Mouse (Mus musculus) brown adipose tissue, adult 24 weeks (tissue): ENCODE measurements at regions not wholly inside any gene's neighbourhood (a gene's known extent, or its start where the extent isn't known, plus 50 kb on each side); places are given as distances from the start of the nearest gene placed in this dataset.
A peak's percentile ranks its signal among the peaks of the same experiment; 100 is the strongest.

Source experiments
- H3K27ac ChIP-seq: fragments of 200-500 bp; replicated peaks from 2 replicates; pipeline ENCODE4 v1.5.1; 2012; ENCODE audit warnings: low read depth, mild to moderate bottlenecking, low read length
- H3K4me1 ChIP-seq: fragments of 200-500 bp; 2 replicates; pipeline ENCODE4 v1.6.1; 2012; ENCODE audit warnings: low read length, mixed read lengths; ENCODE audit not compliant: control insufficient read depth, insufficient read depth, insufficient read length
- H3K4me3 ChIP-seq: fragments of 200-500 bp; 2 replicates; pipeline ENCODE4 v1.5.1; 2012; ENCODE audit warnings: low read depth, mild to moderate bottlenecking, low read length, moderate library complexity; ENCODE audit not compliant: insufficient read depth

GRCm38 (mm10) chr12:36748345-36748744, 360.0 kb upstream of the Meox2 start:
- Histone ChIP-seq H3K4me3 (no peak overlapping the region), H3K4me1 (no peaks in the 10 kb centered on the region), H3K27ac (no peak overlapping the region)

- no peak overlapping the region for H3K4me3 ChIP-seq
- H3K27ac ChIP-seq = no peak overlapping the region
- no peaks in the 10 kb centered on the region for H3K4me1 ChIP-seq
These were observed 342.9 kb upstream of the Meox2 start for GRCm38 (mm10) chr12:36765315-36766058.

GRCm38 (mm10) chr12:36766167-36766566, 342.2 kb upstream of the Meox2 start:
- H3K4me1 ChIP-seq = no peaks in the 10 kb centered on the region

GRCm38 (mm10) chr12:36780761-36781160, 327.6 kb upstream of the Meox2 start:
- peak overlapping the region; percentile 83 for H3K27ac ChIP-seq

More at GRCm38 (mm10) chr12:36766167-36766566, 342.2 kb upstream of the Meox2 start:
- H3K27ac ChIP-seq = no peak overlapping the region
- no peak overlapping the region for H3K4me3 ChIP-seq

GRCm38 (mm10) chr12:36790866-36791265, 317.5 kb upstream of the Meox2 start:
- no peak overlapping the region for H3K4me3 ChIP-seq
- H3K27ac ChIP-seq = no peak overlapping the region
- H3K4me1 ChIP-seq = peaks cover 4% of the 10 kb centered on the region; the same call in 1 of the 2 replicates

More at GRCm38 (mm10) chr12:36780761-36781160, 327.6 kb upstream of the Meox2 start:
- H3K4me1 ChIP-seq = peaks cover 3% of the 10 kb centered on the region; the same call in 1 of the 2 replicates
- H3K4me3 ChIP-seq = no peak overlapping the region

GRCm38 (mm10) chr12:36791430-36791829, 316.9 kb upstream of the Meox2 start:
- no peak overlapping the region for H3K4me3 ChIP-seq
- H3K27ac ChIP-seq = no peak overlapping the region
- peaks cover 4% of the 10 kb centered on the region; the same call in 1 of the 2 replicates for H3K4me1 ChIP-seq

- peaks cover 4% of the 10 kb centered on the region; the same call in 1 of the 2 replicates for H3K4me1 ChIP-seq
- no peak overlapping the region for H3K27ac ChIP-seq
- no peak overlapping the region for H3K4me3 ChIP-seq
These were observed 316.1 kb upstream of the Meox2 start for GRCm38 (mm10) chr12:36792205-36792604.

- Histone ChIP-seq H3K4me1 (peaks cover 4% of the 10 kb centered on the region; the same call in 1 of the 2 replicates), H3K27ac (no peak overlapping the region), H3K4me3 (no peak overlapping the region)
These were observed 314.5 kb upstream of the Meox2 start for GRCm38 (mm10) chr12:36793799-36794198.

- H3K4me3 ChIP-seq = no peak overlapping the region
- H3K4me1 ChIP-seq = peaks cover 4% of the 10 kb centered on the region; the same call in 1 of the 2 replicates
- no peak overlapping the region for H3K27ac ChIP-seq
These were observed 312.1 kb upstream of the Meox2 start for GRCm38 (mm10) chr12:36796201-36796600.

GRCm38 (mm10) chr12:36817938-36818337, 290.4 kb upstream of the Meox2 start:
- Histone ChIP-seq H3K4me3 (no peak overlapping the region), H3K4me1 (no peaks in the 10 kb centered on the region), H3K27ac (no peak overlapping the region)

GRCm38 (mm10) chr12:36818852-36819251, 289.5 kb upstream of the Meox2 start:
- H3K4me1 ChIP-seq = no peaks in the 10 kb centered on the region
- no peak overlapping the region for H3K27ac ChIP-seq
- no peak overlapping the region for H3K4me3 ChIP-seq

GRCm38 (mm10) chr12:36826766-36827165, 281.6 kb upstream of the Meox2 start:
- Histone ChIP-seq H3K27ac (no peak overlapping the region), H3K4me1 (no peaks in the 10 kb centered on the region), H3K4me3 (no peak overlapping the region)

- no peak overlapping the region for H3K27ac ChIP-seq
- no peaks in the 10 kb centered on the region for H3K4me1 ChIP-seq
- no peak overlapping the region for H3K4me3 ChIP-seq
These were observed 276.9 kb upstream of the Meox2 start for GRCm38 (mm10) chr12:36831307-36831997.

GRCm38 (mm10) chr12:36842957-36843356, 265.4 kb upstream of the Meox2 start:
- Histone ChIP-seq H3K4me3 (no peak overlapping the region), H3K27ac (no peak overlapping the region), H3K4me1 (no peaks in the 10 kb centered on the region)

GRCm38 (mm10) chr12:36845130-36845529, 263.2 kb upstream of the Meox2 start:
- no peak overlapping the region for H3K4me3 ChIP-seq
- H3K4me1 ChIP-seq = no peaks in the 10 kb centered on the region
- no peak overlapping the region for H3K27ac ChIP-seq

- H3K4me3 ChIP-seq = no peak overlapping the region
- no peak overlapping the region for H3K27ac ChIP-seq
- no peaks in the 10 kb centered on the region for H3K4me1 ChIP-seq
These were observed 259.3 kb upstream of the Meox2 start for GRCm38 (mm10) chr12:36849086-36849485.
